Mouse (Mus musculus) stomach, postnatal 0 days (tissue): Measurements from ENCODE around the gene Rabgap1l.

Experiments used
- CTCF ChIP-seq: IDR thresholded peaks from 2 replicates; pipeline ENCODE4 v1.5.1; 2016; ENCODE audit warnings: antibody characterized with exemption, low read depth, mild to moderate bottlenecking, moderate library complexity
- EP300 ChIP-seq: optimal IDR thresholded peaks from 2 replicates; pipeline ENCODE3; 2016; ENCODE audit warnings: antibody characterized with exemption

GRCm38 (mm10) chr1:160655806-160656470 is 137.1 kb downstream of the Rabgap1l start:
- TF ChIP-seq CTCF (no peak), EP300 (no peak)
